Mouse (Mus musculus) MEL (cell line): ENCODE results near the gene Rnf227. TPM values are rescaled to one million over a fixed set of nuclear protein-coding genes. Genes with fewer than 3 reads are reported as not detected.
A peak's percentile ranks its signal among the peaks of the same experiment; 100 is the strongest.

ENCODE experiments used
- DNase-seq: peaks from one replicate; pipeline ENCODE4 v3.0.0; 2011; ENCODE audit warnings: low read depth, low spot score
- H3K27ac ChIP-seq: 2 replicates; pipeline ENCODE4 v1.5.1; 2012; ENCODE audit warnings: low read depth, mild to moderate bottlenecking, control low read depth, low read length, moderate library complexity; ENCODE audit not compliant: control insufficient read depth
- H3K27me3 ChIP-seq, 2 experiments: fragments of 150-350 bp in 1 of 2; sonication (generic) in 1 of 2; 2 replicates each; pipeline ENCODE4 v1.6.1; 2012; ENCODE audit warnings: low read length in 2 of 2, mild to moderate bottlenecking in 2 of 2, improper control_type of control experiment in 1 of 2, moderate library complexity in 1 of 2; ENCODE audit not compliant: insufficient read depth in 2 of 2, control insufficient read depth in 1 of 2
- H3K36me3 ChIP-seq, 2 experiments: 2 replicates each; pipeline ENCODE4 v1.6.1; 2012 to 2014; ENCODE audit warnings: low read length in 2 of 2, improper control_type of control experiment in 1 of 2, inconsistent platforms in 1 of 2, mild to moderate bottlenecking in 1 of 2; ENCODE audit not compliant: insufficient read depth in 2 of 2, control insufficient read depth in 1 of 2
- H3K4me1 ChIP-seq, 2 experiments: fragments of 150-350 bp in 1 of 2; sonication (generic) in 1 of 2; 2 replicates each; pipeline ENCODE4 v1.6.1; 2012; ENCODE audit warnings: low read length in 2 of 2, improper control_type of control experiment in 1 of 2, mild to moderate bottlenecking in 1 of 2; ENCODE audit not compliant: insufficient read depth in 2 of 2, control insufficient read depth in 1 of 2
- H3K4me3 ChIP-seq, 2 experiments: fragments of 150-350 bp in 1 of 2; sonication (generic) in 1 of 2; 2 replicates each; pipeline ENCODE4 v1.5.1; 2012; ENCODE audit warnings: low read depth in 2 of 2, low read length in 2 of 2, mild to moderate bottlenecking in 2 of 2, moderate library complexity in 2 of 2, control low read depth in 1 of 2, improper control_type of control experiment in 1 of 2; ENCODE audit not compliant: control insufficient read depth in 1 of 2, insufficient read depth in 1 of 2
- H3K79me2 ChIP-seq: 2 replicates; pipeline ENCODE4 v1.6.1; 2012; ENCODE audit warnings: mild to moderate bottlenecking, low read length, moderate library complexity; ENCODE audit not compliant: control insufficient read depth, poor library complexity, insufficient read depth
- H3K9ac ChIP-seq: 2 replicates; pipeline ENCODE4 v1.6.1; 2012; ENCODE audit warnings: low read depth, mild to moderate bottlenecking, control low read depth, low read length, moderate library complexity; ENCODE audit not compliant: control insufficient read depth, poor library complexity, severe bottlenecking
- H3K9me3 ChIP-seq: fragments of 150-350 bp; sonication (generic); replicated peaks from 2 replicates; pipeline ENCODE4 v1.6.1; 2012; ENCODE audit warnings: mild to moderate bottlenecking, low read length, improper control_type of control experiment, moderate library complexity; ENCODE audit not compliant: insufficient read depth
- CHD1 ChIP-seq: IDR thresholded peaks from 2 replicates; pipeline ENCODE4 v1.6.1; 2012; ENCODE audit warnings: low read depth, mild to moderate bottlenecking, inconsistent platforms, low read length, improper control_type of control experiment
- CHD2 ChIP-seq: IDR thresholded peaks from 2 replicates; pipeline ENCODE4 v1.6.1; 2011; ENCODE audit warnings: low read length, improper control_type of control experiment
- CTCF ChIP-seq, 3 experiments: IDR thresholded peaks in 2 of 3; conservative IDR thresholded peaks in 1 of 3; 2 replicates each; pipeline ENCODE4 v1.5.1; 2011 to 2012; ENCODE audit warnings: low read length in 3 of 3, low read depth in 2 of 3, mild to moderate bottlenecking in 2 of 3, improper control_type of control experiment in 1 of 3, inconsistent platforms in 1 of 3, mixed read lengths in 1 of 3, moderate library complexity in 1 of 3; ENCODE audit not compliant: control insufficient read depth in 1 of 3, insufficient read depth in 1 of 3, poor library complexity in 1 of 3, severe bottlenecking in 1 of 3
- E2F4 ChIP-seq: IDR thresholded peaks from 2 replicates; pipeline ENCODE4 v1.6.1; 2011; ENCODE audit warnings: low read depth, low read length, improper control_type of control experiment, borderline replicate concordance
- ETS1 ChIP-seq: IDR thresholded peaks from 2 replicates; pipeline ENCODE4 v1.6.1; 2012; ENCODE audit warnings: low read depth, mild to moderate bottlenecking, inconsistent platforms, low read length, improper control_type of control experiment, moderate library complexity
- GATA1 ChIP-seq: IDR thresholded peaks from 2 replicates; pipeline ENCODE4 v1.6.1; 2011; ENCODE audit warnings: low read depth, low read length, improper control_type of control experiment
- JUND ChIP-seq: IDR thresholded peaks from 2 replicates; pipeline ENCODE4 v1.6.1; 2011; ENCODE audit warnings: low read depth, mild to moderate bottlenecking, improper control_type of control experiment, low read length
- MAFK ChIP-seq: IDR thresholded peaks from 2 replicates; pipeline ENCODE4 v1.6.1; 2011; ENCODE audit warnings: low read depth, mild to moderate bottlenecking, low read length, improper control_type of control experiment, borderline replicate concordance
- MXI1 ChIP-seq: IDR thresholded peaks from 2 replicates; pipeline ENCODE4 v1.6.1; 2011; ENCODE audit warnings: mild to moderate bottlenecking, low read depth, low read length, improper control_type of control experiment
- MYB ChIP-seq: IDR thresholded peaks from 2 replicates; pipeline ENCODE4 v1.6.1; 2011; ENCODE audit warnings: mild to moderate bottlenecking, low read depth, low read length, improper control_type of control experiment
- MYC ChIP-seq: IDR thresholded peaks from 2 replicates; pipeline ENCODE4 v1.6.1; 2011; ENCODE audit warnings: low read depth, mild to moderate bottlenecking, low read length, improper control_type of control experiment, moderate library complexity
- NELFE ChIP-seq: IDR thresholded peaks from 2 replicates; pipeline ENCODE4 v1.6.1; 2011; ENCODE audit warnings: low read depth, low read length, improper control_type of control experiment
- POLR2AphosphoS5 ChIP-seq: IDR thresholded peaks from 2 replicates; pipeline ENCODE4 v1.6.1; 2012; ENCODE audit warnings: low read depth, borderline replicate concordance, mild to moderate bottlenecking, inconsistent platforms, low read length, moderate library complexity, mixed read lengths
- RAD21 ChIP-seq: IDR thresholded peaks from 2 replicates; pipeline ENCODE4 v1.6.1; 2011; ENCODE audit warnings: mild to moderate bottlenecking, low read depth, low read length, improper control_type of control experiment
- RCOR1 ChIP-seq: IDR thresholded peaks from 2 replicates; pipeline ENCODE4 v1.6.1; 2012; ENCODE audit warnings: low read depth, mild to moderate bottlenecking, inconsistent platforms, low read length, improper control_type of control experiment
- SMC3 ChIP-seq: IDR thresholded peaks from 2 replicates; pipeline ENCODE4 v1.6.1; 2011; ENCODE audit warnings: low read depth, low read length, improper control_type of control experiment
- USF2 ChIP-seq, 2 experiments: IDR thresholded peaks; 2 replicates each; pipeline ENCODE4 v1.6.1; 2011 to 2012; ENCODE audit warnings: improper control_type of control experiment in 2 of 2, low read length in 2 of 2, borderline replicate concordance in 1 of 2, inconsistent platforms in 1 of 2, low read depth in 1 of 2, mild to moderate bottlenecking in 1 of 2; ENCODE audit not compliant: insufficient read depth in 1 of 2
- ZMIZ1 ChIP-seq: IDR thresholded peaks from 2 replicates; pipeline ENCODE4 v1.6.1; 2012; ENCODE audit warnings: low read depth, mild to moderate bottlenecking, inconsistent platforms, low read length, improper control_type of control experiment, moderate library complexity
- polyA plus RNA-seq, 2 experiments: library from polyadenylated mRNA; stranded (reverse) in 1 of 2; unstranded in 1 of 2; fragments of >175 nt in 1 of 2; fragments of >200 nt in 1 of 2; gene quantifications; 2 replicates each; pipeline versions ENCODE4 v1.2.1 to v1.2.4; 2012; ENCODE audit warnings: low replicate concordance in 2 of 2, low read depth in 1 of 2; ENCODE audit not compliant: insufficient read length in 2 of 2, insufficient read depth in 1 of 2, missing spikeins in 1 of 2
- total RNA-seq: library from RNA; depleted of rRNA; stranded (reverse); fragments of 300-350 nt; gene quantifications from 2 replicates; pipeline ENCODE4 v1.2.3, GENCODE M21; 2012

Gene Rnf227
- total and polyA plus RNA-seq, 3 experiments = 11.5 to 12.4 TPM; not detected in 1

GRCm38 (mm10) chr11:69373223-69373965, 33.1 kb downstream of the Rnf227 start (continued):
- TF ChIP-seq POLR2AphosphoS5 (no peak; the same call in 1 of the 2 replicates), RAD21 (no peak), MXI1 (peak; percentile 96), MYB (no peak), CTCF (IDR thresholded peaks at IDR 0.05 in 2 of 3, conservative IDR thresholded peaks at IDR 0.05 in 1 of 3; ENCODE audit: control insufficient read depth in 1 of 3, insufficient read depth in 1 of 3, low read depth in 2 of 3, low read length in 3 of 3, poor library complexity in 1 of 3, severe bottlenecking in 1 of 3) (no peak), JUND (0 out of 2 replicates have a peak, but pooled peaks have one; percentile 1), ZMIZ1 (peak; percentile 76), RCOR1 (no peak), USF2 (IDR thresholded peaks at IDR 0.05; ENCODE audit: borderline replicate concordance in 1 of 2, insufficient read depth in 1 of 2, low read depth in 1 of 2, low read length in 2 of 2) (no peak), MYC (peak; percentile 88), MAFK (no peak), GATA1 (no peak), CHD2 (no peak), CHD1 (0 out of 2 replicates have a peak, but pooled peaks have one; percentile 17), NELFE (peak; percentile 90)

DNA sequence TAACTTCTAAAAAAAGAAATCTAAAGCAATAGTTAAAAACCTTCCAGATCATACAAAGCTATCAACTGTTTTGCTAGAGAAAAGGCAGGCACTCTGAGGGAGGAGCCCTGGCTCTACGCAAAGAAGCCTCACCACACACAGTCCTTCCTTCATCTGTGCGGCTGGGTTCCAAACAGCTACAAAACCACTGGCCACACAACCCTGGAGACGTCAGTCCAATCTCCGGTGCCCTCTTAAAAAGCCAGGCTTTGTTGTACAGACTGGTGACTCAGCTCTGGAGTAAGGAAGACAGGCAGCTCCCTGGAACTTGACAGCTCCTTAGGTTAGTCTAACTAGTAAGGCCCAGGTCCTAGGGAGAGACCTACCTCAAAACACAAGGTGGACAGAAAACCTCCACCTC, 35.4 kb downstream of the Rnf227 start:
- no peak for DNase-seq
- Histone ChIP-seq H3K27me3 (no peaks in the 10 kb centered on the region), H3K36me3 (peaks cover 0 to 19% of the 10 kb centered on the region in 2 experiments; a peak in 2 of 4 replicates), H3K4me3 (no peak overlapping the region), H3K79me2 (peaks cover 1% of the 10 kb centered on the region; the same call in 1 of the 2 replicates), H3K4me1 (peaks cover 6 to 28% of the 10 kb centered on the region in 2 experiments), H3K9ac (no peak overlapping the region), H3K9me3 (no peaks in the 10 kb centered on the region), H3K27ac (no peak overlapping the region)
- no peak for TF ChIP-seq E2F4
- no peak for TF ChIP-seq RCOR1
- no peak for TF ChIP-seq ETS1
- no peak for TF ChIP-seq USF2 (IDR thresholded peaks at IDR 0.05; ENCODE audit: borderline replicate concordance in 1 of 2, insufficient read depth in 1 of 2, low read depth in 1 of 2, low read length in 2 of 2)
- no peak for TF ChIP-seq SMC3
